Mouse (Mus musculus) ES-E14 (cell line): Measurements from ENCODE around the gene Tsc22d4.

Source experiments
- ZC3H11A ChIP-seq: IDR thresholded peaks from 2 replicates; pipeline ENCODE4 v1.6.1; 2012; ENCODE audit warnings: low read depth, mild to moderate bottlenecking, inconsistent platforms, low read length, borderline replicate concordance
- ZNF384 ChIP-seq: IDR thresholded peaks from 2 replicates; pipeline ENCODE4 v1.6.1; 2012; ENCODE audit warnings: low read depth, low read length, inconsistent platforms

GRCm38 (mm10) chr5:137753111-137753832, 7.7 kb downstream of the Tsc22d4 start:
- TF ChIP-seq ZC3H11A (no peak), ZNF384 (no peak)
